Mouse (Mus musculus) liver, embryonic 14.5 days (tissue): ENCODE measurements at regions not wholly inside any gene's neighbourhood (a gene's known extent, or its start where the extent isn't known, plus 50 kb on each side); places are given as distances from the start of the nearest gene placed in this dataset.

ENCODE experiments used
- CTCF ChIP-seq: IDR thresholded peaks from 2 replicates; pipeline ENCODE4 v1.5.1; 2016; ENCODE audit warnings: antibody characterized with exemption, low read depth, control low read depth
- EP300 ChIP-seq: IDR thresholded peaks from 2 replicates; pipeline ENCODE4 v1.6.1; 2016; ENCODE audit warnings: antibody characterized with exemption, low read depth

GRCm38 (mm10) chr2:94233597-94233996, 75.8 kb upstream of the Hsd17b12 start:
- TF ChIP-seq CTCF = no peak
- TF ChIP-seq EP300 = no peak
